Mouse (Mus musculus): Measurements from ENCODE around the gene Irf2bp2. TPM values are rescaled to one million over a fixed set of nuclear protein-coding genes. Genes with fewer than 3 reads are reported as not detected.

The Irf2bp2 gene
- total RNA-seq, 2 experiments from 2014 or later = 63.9 to 71.4 TPM

GRCm38 (mm10) chr8:126589507-126590023, 4.2 kb downstream of the Irf2bp2 start:
- no peak for DNase-seq (ENCODE audit: low spot score)
- intact Hi-C loops (cut with DNase I) = loop anchor here (5.0 kb wide), 1 partner anchor 198 kb away; no protein-coding TSS in a partner anchor

GRCm38 (mm10) chr8:126588636-126589506, 4.9 kb downstream of the Irf2bp2 start:
- intact Hi-C loops (cut with DNase I) = no loop called here
- no peak for DNase-seq (ENCODE audit: low spot score)

- no peak for DNase-seq (ENCODE audit: low spot score)
- intact Hi-C loops (cut with DNase I) = no loop called here
Observed at GRCm38 (mm10) chr8:126587836-126588503, 5.8 kb downstream of the Irf2bp2 start.

DNA sequence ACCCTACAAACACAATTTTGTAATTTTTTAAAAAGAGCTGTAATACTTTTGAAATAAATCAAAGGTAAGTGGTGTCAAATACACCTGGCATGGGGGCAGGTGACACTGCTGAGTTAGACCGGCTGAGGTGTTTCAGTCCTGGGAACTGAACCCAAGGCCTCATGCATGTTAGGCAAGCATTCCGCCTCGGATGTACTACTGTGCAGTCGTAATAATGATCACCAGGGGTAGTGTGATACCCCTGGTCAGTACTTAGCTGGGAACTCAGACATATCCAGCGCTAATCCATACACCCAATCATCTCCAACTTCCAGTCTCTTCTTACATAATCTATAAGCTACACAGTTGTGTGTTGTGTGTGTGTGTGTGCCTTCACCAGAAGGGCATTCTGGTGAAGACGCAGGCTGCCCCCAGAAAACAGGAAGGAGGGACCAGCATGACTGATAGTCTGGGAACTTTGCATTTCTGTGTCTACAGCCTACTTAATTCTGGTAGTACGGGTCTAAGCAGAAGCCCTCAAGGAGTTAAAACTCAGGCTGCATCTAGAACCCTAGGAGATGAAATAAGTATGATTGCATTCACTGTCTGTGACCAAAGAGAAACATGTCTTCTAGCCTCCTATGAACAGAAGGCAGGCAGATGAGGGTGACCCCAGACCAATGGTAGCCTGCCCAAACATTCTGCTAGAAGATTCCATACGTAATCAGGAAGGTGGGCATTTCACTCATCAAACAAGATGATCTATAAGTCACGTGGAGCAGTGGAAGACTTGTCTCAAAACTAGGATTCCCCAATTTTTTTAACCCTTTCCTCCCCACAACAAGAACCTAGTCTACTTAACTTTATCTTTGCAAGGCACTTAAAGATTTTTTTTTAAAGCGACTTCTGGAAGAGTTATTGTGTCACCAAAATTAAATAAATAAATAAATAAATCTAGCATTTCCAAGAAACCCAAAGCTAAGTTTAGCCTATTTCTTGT, 6.9 kb downstream of the Irf2bp2 start:
- DNase-seq (ENCODE audit: low spot score) = no peak
- intact Hi-C loops (cut with DNase I) = no loop called here

DNA sequence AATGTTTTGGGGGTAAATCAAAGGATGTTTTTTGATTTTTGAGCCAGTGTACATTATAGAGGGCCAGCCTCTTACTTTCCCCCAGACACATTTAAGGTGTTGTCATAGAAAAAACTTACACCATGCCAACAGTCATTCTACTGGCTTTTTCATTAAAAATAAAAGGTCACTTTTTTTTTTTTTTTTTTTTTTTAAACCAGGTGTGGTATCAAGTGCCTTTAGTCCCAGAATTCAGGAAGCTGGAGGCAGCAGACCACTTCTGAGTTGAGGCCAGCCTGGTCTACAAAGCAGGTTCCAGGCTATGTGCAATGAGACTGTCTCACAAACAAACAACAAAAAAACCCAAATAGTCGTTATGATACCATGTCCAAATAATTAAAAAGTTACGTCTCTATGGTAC, 7.7 kb downstream of the Irf2bp2 start:
- DNase-seq (ENCODE audit: low spot score) = no peak
- intact Hi-C loops (cut with DNase I) = no loop called here

DNA sequence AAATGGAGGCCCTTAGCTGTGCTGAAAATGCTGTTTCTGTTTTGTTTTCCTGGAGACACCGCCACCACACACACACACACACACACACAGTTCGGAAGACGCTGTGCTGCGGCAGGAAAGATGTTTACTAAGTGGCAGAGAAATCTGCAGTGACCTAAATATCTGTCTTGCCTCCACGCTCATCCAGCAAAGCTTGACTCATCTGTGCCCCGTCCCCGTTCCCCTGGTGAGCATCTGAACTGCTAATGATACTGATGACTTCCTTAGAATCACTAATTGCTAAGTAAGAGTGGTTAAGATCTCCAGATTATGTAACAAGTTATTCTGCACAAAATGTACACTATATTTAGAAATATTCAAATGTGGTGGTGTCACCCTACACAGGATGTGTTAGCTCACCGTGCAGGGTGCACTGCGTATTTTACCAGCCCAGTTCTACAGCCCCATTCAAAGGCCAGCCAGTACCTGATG, 8.2 kb downstream of the Irf2bp2 start:
- DNase-seq (ENCODE audit: low spot score) = no peak
- intact Hi-C loops (cut with DNase I) = no loop called here

DNA sequence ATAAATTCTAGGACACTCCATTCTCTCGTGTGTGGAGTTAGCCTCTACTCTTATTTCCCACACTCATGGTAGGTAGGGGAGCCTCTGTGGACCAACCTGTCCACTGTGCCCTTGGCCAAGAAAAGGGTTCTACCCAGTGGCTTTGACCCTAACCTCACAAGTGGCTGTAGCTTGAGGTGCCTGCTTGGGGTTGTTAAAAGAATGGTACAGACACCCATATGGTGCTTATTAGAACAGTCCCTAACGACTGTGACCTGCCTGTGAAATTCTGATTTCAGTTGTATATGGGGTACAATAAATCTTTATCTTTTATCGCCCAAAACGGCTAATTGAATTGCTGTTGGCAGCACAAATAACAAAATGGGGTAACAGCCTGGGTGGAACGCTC, 8.9 kb downstream of the Irf2bp2 start:
- no peak for DNase-seq (ENCODE audit: low spot score)
- intact Hi-C loops (cut with DNase I) = loop anchor here (5.0 kb wide), 1 partner anchor 217 kb away; no protein-coding TSS in a partner anchor

DNA sequence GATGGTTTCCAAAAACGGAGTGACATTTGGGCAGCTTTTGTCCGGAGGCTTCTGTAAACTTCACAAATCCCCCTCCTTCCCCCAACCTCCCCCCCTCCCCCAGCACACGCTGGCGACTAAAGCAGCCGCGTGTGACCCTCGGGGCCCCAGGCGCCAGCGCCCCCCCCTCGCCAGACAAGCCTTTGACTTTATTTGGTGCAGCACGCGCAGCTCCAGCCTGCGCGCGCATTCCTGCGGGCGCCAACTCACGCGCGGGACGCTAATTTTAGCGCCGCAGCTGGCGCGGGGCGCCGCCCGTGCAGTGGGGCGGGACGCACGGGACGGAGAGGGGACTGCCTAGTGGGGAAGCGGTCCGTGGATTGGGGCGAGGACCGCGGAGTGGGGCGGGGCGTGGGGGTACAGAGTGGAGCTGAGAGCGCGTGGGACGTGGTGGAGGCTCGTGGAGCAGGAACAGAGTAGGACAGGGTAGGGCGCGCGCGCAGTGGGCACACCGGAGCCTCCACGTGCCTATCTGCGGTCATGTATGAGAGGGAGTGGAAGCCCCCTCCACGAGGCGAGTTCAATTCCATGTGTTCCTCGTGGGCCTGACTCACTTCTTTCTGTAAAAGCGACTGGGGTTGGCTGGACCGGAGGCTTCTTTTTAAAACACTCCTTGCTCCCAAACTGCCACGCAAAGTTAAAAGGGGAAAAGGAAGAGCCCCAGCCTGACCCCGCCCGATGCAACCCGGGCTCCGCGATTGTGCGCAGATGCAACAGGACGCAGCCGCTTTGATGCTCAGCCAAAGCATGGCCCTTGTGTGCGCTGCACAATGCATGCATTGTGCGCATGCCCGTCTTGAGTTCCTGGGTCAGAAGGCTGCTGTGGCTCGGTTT, 9.6 kb downstream of the Irf2bp2 start:
- intact Hi-C loops (cut with DNase I) = loop anchor here (2.0 to 5.0 kb wide), 3 partner anchors 15 to 218 kb away; no protein-coding TSS in a partner anchor
- DNase-seq (ENCODE audit: low spot score) = peak; percentile 81

GRCm38 (mm10) chr8:126583534-126583933, 10.3 kb downstream of the Irf2bp2 start:
- DNase-seq (ENCODE audit: low spot score) = no peak
- intact Hi-C loops (cut with DNase I) = loop anchor here (2.0 to 5.0 kb wide), 3 partner anchors 15 to 219 kb away; no protein-coding TSS in a partner anchor

GRCm38 (mm10) chr8:126583018-126583417, 10.8 kb downstream of the Irf2bp2 start:
- intact Hi-C loops (cut with DNase I) = loop anchor here (2.0 to 5.0 kb wide), 3 partner anchors 14 to 219 kb away; no protein-coding TSS in a partner anchor
- no peak for DNase-seq (ENCODE audit: low spot score)

DNA sequence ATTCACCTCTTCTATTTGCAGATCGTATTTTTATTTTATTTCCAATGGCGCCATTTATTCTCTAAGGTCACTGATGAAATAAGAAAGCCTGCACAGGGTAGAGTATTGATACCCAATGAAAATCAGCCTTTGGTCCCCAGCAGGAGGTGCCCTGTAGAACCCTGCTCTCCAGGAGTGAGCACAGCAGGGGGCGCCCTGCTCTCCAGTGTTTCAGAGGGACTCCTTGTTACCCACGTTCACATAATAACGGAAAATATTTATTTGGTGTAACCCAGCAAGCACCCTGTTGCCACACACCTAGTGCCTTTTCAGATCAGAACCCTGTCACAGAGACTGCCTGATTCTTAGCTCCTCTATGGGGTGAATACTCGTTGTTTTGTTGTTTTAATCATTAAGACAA, 11.3 kb downstream of the Irf2bp2 start:
- peak; percentile 54 for DNase-seq (ENCODE audit: low spot score)
- intact Hi-C loops (cut with DNase I) = loop anchor here (2.0 to 5.0 kb wide), 3 partner anchors 14 to 220 kb away; no protein-coding TSS in a partner anchor

- intact Hi-C loops (cut with DNase I) = loop anchor here (2.0 to 5.0 kb wide), 4 partner anchors 13 to 339 kb away; no protein-coding TSS in a partner anchor
- no peak for DNase-seq (ENCODE audit: low spot score)
Observed at GRCm38 (mm10) chr8:126581662-126582061, 12.1 kb downstream of the Irf2bp2 start.

GRCm38 (mm10) chr8:126580826-126581225, 13.0 kb downstream of the Irf2bp2 start:
- DNase-seq (ENCODE audit: low spot score) = no peak
- intact Hi-C loops (cut with DNase I) = loop anchor here (2.0 to 5.0 kb wide), 2 partner anchors 221 to 340 kb away; no protein-coding TSS in a partner anchor

DNA sequence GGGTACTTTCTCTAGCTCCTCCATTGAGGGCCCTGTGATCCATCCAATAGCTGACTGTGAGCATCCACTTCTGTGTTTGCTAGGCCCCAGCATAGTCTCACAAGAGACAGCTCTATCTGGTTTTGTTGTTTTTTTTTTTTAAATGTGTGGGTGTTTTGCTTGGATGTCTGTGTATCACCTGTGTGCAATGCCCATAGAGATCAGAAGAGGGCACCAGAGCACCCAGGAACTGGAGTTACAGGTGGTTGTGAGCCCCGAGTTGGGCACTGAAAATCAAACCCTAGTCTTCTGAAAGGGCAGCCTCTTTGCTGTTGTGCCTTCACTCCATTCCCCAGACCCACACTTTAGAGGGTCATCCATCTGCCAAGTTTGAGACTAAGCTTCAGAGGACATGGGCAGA, 13.7 kb downstream of the Irf2bp2 start:
- intact Hi-C loops (cut with DNase I) = loop anchor here (2.0 to 5.0 kb wide), 2 partner anchors 222 to 341 kb away; no protein-coding TSS in a partner anchor
- DNase-seq (ENCODE audit: low spot score) = no peak

- DNase-seq (ENCODE audit: low spot score) = no peak
- intact Hi-C loops (cut with DNase I) = no loop called here
Observed at GRCm38 (mm10) chr8:126578641-126579040, 15.1 kb downstream of the Irf2bp2 start.

- intact Hi-C loops (cut with DNase I) = no loop called here
- no peak for DNase-seq (ENCODE audit: low spot score)
Observed at GRCm38 (mm10) chr8:126576919-126577318, 16.9 kb downstream of the Irf2bp2 start.

DNA sequence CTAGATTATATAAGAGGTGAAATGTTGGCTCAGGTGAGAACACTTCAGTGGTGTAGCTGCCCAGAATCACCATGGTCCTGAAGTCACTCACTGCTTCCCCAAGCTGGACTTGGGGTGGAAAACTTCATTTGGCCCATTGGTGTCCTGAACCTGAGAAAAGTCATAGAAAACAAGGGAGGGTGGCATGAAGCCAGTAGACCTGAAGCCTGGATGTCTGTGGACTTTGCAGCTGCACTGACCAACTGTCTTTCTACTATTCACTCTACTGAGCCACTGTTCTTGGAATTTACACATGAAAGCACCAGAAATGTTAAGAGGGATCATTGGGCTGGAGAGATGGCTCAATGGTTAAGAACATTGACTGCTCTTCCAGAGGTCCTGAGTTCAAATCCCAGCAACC, 17.7 kb downstream of the Irf2bp2 start:
- no peak for DNase-seq (ENCODE audit: low spot score)
- intact Hi-C loops (cut with DNase I) = no loop called here
